Mouse (Mus musculus) liver, embryonic 14.5 days (tissue): ENCODE data around the gene Gm20662. TPM values are rescaled to one million over a fixed set of nuclear protein-coding genes. Genes with fewer than 3 reads are reported as not detected.
A peak's percentile ranks its signal among the peaks of the same experiment; 100 is the strongest.

Experiments used
- ATAC-seq: fragments of 200-750 bp; cut with Nextera tagmentation; 2 replicates; pipeline ENCODE4 v1.8.0; 2017; ENCODE audit warnings: moderate number of reproducible peaks, mild to moderate bottlenecking, moderate library complexity; ENCODE audit not compliant: insufficient read depth
- DNase-seq, 3 experiments: peaks; one replicate each; pipeline ENCODE4 v3.0.0-alpha.2; 2012 to 2013; ENCODE audit warnings: low read depth in 3 of 3, low spot score in 3 of 3
- H3K27ac ChIP-seq: fragments of 300-500 bp; sonication (generic); 2 replicates; pipeline ENCODE4 v1.5.1; 2014; ENCODE audit warnings: moderate library complexity, mild to moderate bottlenecking, control low read depth, inconsistent platforms
- H3K27me3 ChIP-seq: fragments of 300-500 bp; sonication (generic); 2 replicates; pipeline ENCODE4 v1.6.1; 2014; ENCODE audit warnings: mild to moderate bottlenecking, low read length, moderate library complexity; ENCODE audit not compliant: control insufficient read depth, insufficient read depth
- H3K36me3 ChIP-seq: fragments of 300-500 bp; sonication (generic); replicated peaks from 2 replicates; pipeline ENCODE4 v1.6.1; 2014; ENCODE audit warnings: low read depth; ENCODE audit not compliant: control insufficient read depth, insufficient read depth
- H3K4me1 ChIP-seq, 2 experiments: fragments of 200-500 bp in 1 of 2; fragments of 300-500 bp in 1 of 2; sonication (generic) in 1 of 2; replicated peaks; 2 replicates each; pipeline ENCODE4 v1.6.1; 2012 to 2014; ENCODE audit warnings: antibody characterized with exemption in 1 of 2, inconsistent platforms in 1 of 2, low read length in 1 of 2; ENCODE audit not compliant: control insufficient read depth in 2 of 2, insufficient read depth in 2 of 2
- H3K4me2 ChIP-seq: fragments of 300-500 bp; sonication (generic); 2 replicates; pipeline ENCODE4 v1.6.1; 2014; ENCODE audit warnings: low read depth, mild to moderate bottlenecking, control low read depth, moderate library complexity
- H3K4me3 ChIP-seq, 2 experiments: fragments of 200-500 bp in 1 of 2; fragments of 300-500 bp in 1 of 2; sonication (generic) in 1 of 2; 2 replicates each; pipeline ENCODE4 v1.5.1; 2012 to 2014; ENCODE audit warnings: low read depth in 2 of 2, low read length in 2 of 2, mild to moderate bottlenecking in 2 of 2, control low read depth in 1 of 2, inconsistent platforms in 1 of 2, moderate library complexity in 1 of 2; ENCODE audit not compliant: insufficient read depth in 1 of 2
- H3K9ac ChIP-seq: fragments of 300-500 bp; sonication (generic); replicated peaks from 2 replicates; pipeline ENCODE4 v1.6.1; 2014; ENCODE audit warnings: mild to moderate bottlenecking, control low read depth, moderate library complexity
- H3K9me3 ChIP-seq: fragments of 300-500 bp; sonication (generic); 2 replicates; pipeline ENCODE4 v1.6.1; 2016; ENCODE audit warnings: low read length, mixed read lengths; ENCODE audit not compliant: control insufficient read depth
- CTCF ChIP-seq: IDR thresholded peaks from 2 replicates; pipeline ENCODE4 v1.5.1; 2016; ENCODE audit warnings: antibody characterized with exemption, low read depth, control low read depth
- EP300 ChIP-seq: IDR thresholded peaks from 2 replicates; pipeline ENCODE4 v1.6.1; 2016; ENCODE audit warnings: antibody characterized with exemption, low read depth
- WGBS: fragments of 180-500 bp; shearing (Covaris S2); extraction: QIAGEN DNeasy Blood & Tissue Kit; methylation state at CpG from one replicate; pipeline ENCODE4 v1.1.7; 2014; ENCODE audit not compliant: insufficient replicate concordance; 5-methylcytosine and 5-hydroxymethylcytosine counted together
- polyA plus RNA-seq, 2 experiments: library from polyadenylated mRNA; depleted of rRNA in 1 of 2; stranded (reverse) in 1 of 2; unstranded in 1 of 2; fragments of >200 nt; fragmentation: Nextera tagmentation in 1 of 2; extraction: Ambion mirVana in 1 of 2; gene quantifications; 2 replicates each; pipeline versions ENCODE4 v1.2.1 to v1.2.3; 2012 to 2014

Gene Gm20662
- polyA plus RNA-seq, 2 experiments = 0.95 TPM; not detected in 1

DNA sequence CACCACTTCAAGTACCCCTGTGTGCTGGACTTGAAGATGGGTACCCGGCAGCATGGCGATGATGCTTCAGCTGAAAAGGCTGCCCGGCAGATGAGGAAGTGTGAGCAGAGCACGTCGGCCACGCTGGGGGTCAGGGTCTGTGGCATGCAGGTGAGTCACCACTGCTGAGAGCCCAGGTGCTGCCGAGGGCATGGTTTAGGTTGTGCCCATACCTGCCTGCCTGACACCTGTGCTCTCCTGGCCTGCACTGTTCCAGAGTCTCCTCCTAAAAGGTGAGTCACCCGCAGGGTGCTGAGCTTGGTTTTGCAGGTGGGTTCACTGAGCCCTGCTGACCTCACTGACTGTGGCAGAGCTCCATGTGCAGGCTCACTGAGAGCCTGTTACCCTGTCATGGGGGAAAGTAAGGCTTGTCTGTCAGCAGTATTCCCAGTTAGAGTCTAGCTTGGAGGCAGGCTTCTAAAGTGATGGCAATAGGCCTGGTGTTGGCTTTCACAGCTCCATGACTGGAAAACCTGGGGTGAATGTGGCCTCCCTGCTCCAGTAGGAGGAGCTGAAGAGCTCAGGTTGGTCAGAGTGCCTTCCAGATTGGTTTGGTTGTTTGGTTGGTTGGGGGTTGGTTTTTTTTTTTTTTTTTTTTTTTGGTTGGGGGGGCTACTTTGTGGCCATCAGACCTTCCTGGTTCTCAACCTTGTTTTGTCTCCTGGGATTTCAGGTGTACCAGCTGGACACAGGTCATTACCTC, 48.8 kb downstream of the Gm20662 start:
- peaks cover 59% of the 10 kb centered on the region for H3K36me3 ChIP-seq
- TF ChIP-seq EP300 = no peak
- TF ChIP-seq CTCF = peak; percentile 54
- H3K9me3 ChIP-seq = no peaks in the 10 kb centered on the region
- H3K27ac ChIP-seq = no peak overlapping the region
- no peak overlapping the region for H3K4me2 ChIP-seq
- H3K4me1 ChIP-seq = peaks cover 18 to 25% of the 10 kb centered on the region in 2 experiments
- H3K27me3 ChIP-seq = no peaks in the 10 kb centered on the region
- no peak overlapping the region for H3K9ac ChIP-seq
- 94% methylated on average over 8 of the region's 8 CpGs for WGBS
- no peak for ATAC-seq
- no peak overlapping the region for H3K4me3 ChIP-seq
- DNase-seq = no peak

GRCm38 (mm10) chr9:108046582-108046981, 50.4 kb downstream of the Gm20662 start:
- Histone ChIP-seq H3K4me1 (peaks cover 22 to 30% of the 10 kb centered on the region in 2 experiments), H3K4me2 (no peak overlapping the region), H3K27ac (no peak overlapping the region), H3K9me3 (no peaks in the 10 kb centered on the region), H3K9ac (no peak overlapping the region), H3K4me3 (no peak overlapping the region), H3K36me3 (peaks cover 61% of the 10 kb centered on the region), H3K27me3 (no peaks in the 10 kb centered on the region)
- 81% methylated on average over 4 of the region's 4 CpGs for WGBS
- no peak for TF ChIP-seq EP300
- TF ChIP-seq CTCF = no peak
- ATAC-seq (no peak), DNase-seq (no peak)

DNA sequence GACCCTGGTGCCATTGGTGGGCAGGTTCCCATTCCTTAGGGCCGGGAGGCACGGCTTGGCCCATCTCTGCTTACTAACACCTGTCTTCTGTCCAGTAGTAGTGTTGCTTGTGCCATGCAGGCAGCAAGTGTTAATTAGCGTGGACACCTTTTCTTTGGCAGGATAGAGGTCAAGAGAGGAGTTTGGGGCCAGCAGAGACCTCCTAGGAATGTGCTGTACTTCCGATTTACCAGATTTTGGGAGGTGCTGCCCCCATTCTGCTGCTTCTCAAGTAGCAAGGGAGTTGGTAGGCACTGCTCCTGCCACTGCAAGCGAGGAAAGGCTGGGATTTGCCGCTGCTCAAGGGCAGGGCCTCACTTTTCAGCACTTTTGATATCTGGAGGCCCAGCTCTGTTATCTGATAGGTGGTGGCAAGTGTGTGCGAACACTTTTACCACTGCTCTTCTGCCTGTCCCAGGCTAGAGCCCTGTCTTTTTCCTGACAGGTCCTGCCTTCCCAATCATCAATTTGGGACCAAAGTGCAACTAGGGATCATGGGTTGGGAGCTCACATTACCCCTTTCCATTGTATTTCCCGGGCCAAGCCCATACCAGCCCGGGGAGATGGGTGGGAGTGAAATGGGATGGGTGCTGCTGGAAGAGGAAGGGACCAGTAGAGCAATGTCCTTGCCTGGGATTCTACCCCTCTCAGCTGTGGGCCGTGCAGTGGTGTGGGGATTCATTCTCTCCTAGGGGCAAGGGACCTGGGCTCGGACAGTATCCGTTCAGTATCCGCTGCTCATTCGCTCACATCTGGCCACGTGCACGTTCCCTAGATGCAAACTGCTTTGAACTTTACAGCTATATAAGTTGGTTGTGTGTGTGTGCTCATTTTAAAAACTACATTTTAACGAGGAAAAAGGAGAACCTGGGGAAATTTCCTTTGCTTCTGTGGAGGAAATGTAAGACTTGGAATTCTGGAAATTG, 51.7 kb downstream of the Gm20662 start:
- Histone ChIP-seq H3K4me3 (peak overlapping the region; percentile 57 to 66), H3K4me2 (peak overlapping the region; percentile 98), H3K27me3 (no peaks in the 10 kb centered on the region), H3K9me3 (no peaks in the 10 kb centered on the region), H3K4me1 (peaks cover 22 to 32% of the 10 kb centered on the region in 2 experiments), H3K36me3 (peaks cover 62% of the 10 kb centered on the region), H3K27ac (peak overlapping the region; percentile 92), H3K9ac (peak overlapping the region; percentile 67)
- TF ChIP-seq CTCF (no peak; the same call in 1 of the 2 replicates), EP300 (no peak)
- DNase-seq (peak; percentile 52 to 63 (median 54)), ATAC-seq (peak; percentile 9; the same call in 1 of the 2 replicates)
- 34% methylated on average over 17 of the region's 17 CpGs for WGBS

DNA sequence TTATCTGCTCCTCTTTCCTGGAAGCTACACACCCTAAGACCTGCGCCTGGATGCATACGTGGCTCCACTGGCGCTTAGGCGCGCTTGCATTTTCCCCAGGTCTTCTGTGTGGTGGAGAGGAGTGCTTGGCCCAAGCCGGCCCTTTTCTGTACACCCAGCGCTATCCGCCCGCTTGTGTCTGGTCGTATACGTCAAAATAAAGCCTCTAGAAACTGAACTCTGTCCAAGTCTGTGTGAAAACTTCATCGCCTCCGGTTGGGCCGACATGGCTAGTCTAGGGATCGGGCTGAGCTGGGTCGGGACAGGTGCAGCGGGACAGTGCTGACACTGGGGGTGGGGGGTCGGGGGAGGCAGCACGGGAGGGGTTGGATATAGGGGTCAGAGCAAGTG, 52.4 kb downstream of the Gm20662 start:
- Histone ChIP-seq H3K36me3 (peaks cover 57% of the 10 kb centered on the region), H3K4me2 (peak overlapping the region; percentile 98), H3K4me3 (peak overlapping the region; percentile 57 to 66), H3K9me3 (no peaks in the 10 kb centered on the region), H3K4me1 (peaks cover 22 to 36% of the 10 kb centered on the region in 2 experiments), H3K27ac (peak overlapping the region; percentile 92), H3K27me3 (no peaks in the 10 kb centered on the region), H3K9ac (peak overlapping the region; percentile 67)
- peak in 2 of 3 experiments; percentile 31 to 50 for DNase-seq
- ATAC-seq = peak; percentile 9
- TF ChIP-seq CTCF = no peak
- no peak for TF ChIP-seq EP300
- 2% methylated on average over 19 of the region's 19 CpGs for WGBS

DNA sequence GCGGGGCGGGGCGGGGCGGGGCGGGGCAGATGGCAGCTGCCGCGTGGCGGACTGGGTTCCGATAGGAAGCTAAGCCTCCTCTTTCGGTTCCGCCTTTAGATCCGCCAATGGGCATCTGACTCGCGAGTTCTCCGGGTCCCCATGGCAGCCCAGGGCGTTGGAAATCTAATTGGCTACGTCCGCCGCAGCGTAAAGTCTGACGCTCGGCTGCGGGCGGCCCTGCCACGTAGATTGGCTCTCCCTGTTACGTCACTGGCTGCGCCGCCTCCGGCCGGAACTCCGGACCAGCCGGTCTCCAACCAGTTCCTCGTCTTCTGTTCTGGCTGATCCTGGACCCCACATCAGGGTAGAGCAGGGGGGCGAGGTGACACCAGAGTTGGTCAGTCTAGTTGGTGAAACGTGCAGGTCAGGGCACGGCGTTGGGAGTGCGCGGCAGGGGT, 52.9 kb downstream of the Gm20662 start, which contains the start of gene Gmppb:
Gmppb (plus strand) TSS at position 227 of the 440 bp plus-strand sequence.
- Histone ChIP-seq H3K4me3 (peak within 1 kb of the TSS; percentile 75 to 85), H3K9me3 (no peaks in the 10 kb centered on the region), H3K36me3 (peaks cover 60% of the 10 kb centered on the region), H3K27me3 (no peaks in the 10 kb centered on the region), H3K9ac (peak within 1 kb of the TSS; percentile 74), H3K4me1 (peaks cover 22 to 36% of the 10 kb centered on the region in 2 experiments), H3K4me2 (peak within 1 kb of the TSS; percentile 98), H3K27ac (peak within 1 kb of the TSS; percentile 92)
- whole genome bisulfite sequencing = under 1% methylated on average over 34 of the region's 39 CpGs
- ATAC-seq (peak; percentile 91), DNase-seq (peak; percentile 98 to 99 (median 98))
- no peak; the same call in 1 of the 2 replicates for TF ChIP-seq CTCF
- TF ChIP-seq EP300 = no peak
